Mouse (Mus musculus): Measurements from ENCODE around the gene Gkn2. TPM values are rescaled to one million over a fixed set of nuclear protein-coding genes. Genes with fewer than 3 reads are reported as not detected.

The Gkn2 gene
- total RNA-seq, 2 experiments from 2014 or later: not detected

- no peak for DNase-seq
Measured at GRCm38 (mm10) chr6:87399886-87400566, 26.9 kb downstream of the Gkn2 start.

- DNase-seq: no peak
Measured at GRCm38 (mm10) chr6:87401456-87401855, 28.3 kb downstream of the Gkn2 start.

GRCm38 (mm10) chr6:87412011-87412410 is 38.9 kb downstream of the Gkn2 start:
- no peak for DNase-seq

GRCm38 (mm10) chr6:87422304-87422703 is 49.1 kb downstream of the Gkn2 start:
- DNase-seq: no peak

- DNase-seq: peak in 1 of 2 experiments; percentile 2
Measured at GRCm38 (mm10) chr6:87424037-87424816, 51.1 kb downstream of the Gkn2 start.

GRCm38 (mm10) chr6:87426954-87427353 is 53.8 kb downstream of the Gkn2 start:
- no peak for DNase-seq

- no peak for DNase-seq
Measured at GRCm38 (mm10) chr6:87427616-87428015, 54.5 kb downstream of the Gkn2 start.

- no peak for DNase-seq
Measured at GRCm38 (mm10) chr6:87428487-87429044, 55.4 kb downstream of the Gkn2 start, which contains the start of gene Bmp10. Bmp10 (plus strand) TSS chr6:87428994.

Other genes starting within 250 kb of the Gkn2 start
- gene Antxr1, start 37.5 kb upstream of the Gkn2 start, total RNA-seq (2021): 10 to 100 TPM in 1 of 2 experiments, 1 to 10 TPM in 1; 9.0 to 10.2 TPM
- not detected for gene Gkn1, start 22.4 kb upstream of the Gkn2 start, total RNA-seq (2021)
- 1 to 10 TPM; 1.1 to 3.5 TPM for gene Gkn3, start 15.6 kb downstream of the Gkn2 start, total RNA-seq (2021)
- gene Bmp10, start 55.6 kb downstream of the Gkn2 start, total RNA-seq (2021): not detected
- gene Arhgap25, start 159.9 kb downstream of the Gkn2 start, total RNA-seq (2021): 1 to 10 TPM; 2.7 to 2.9 TPM
- gene Prokr1, start 217.4 kb downstream of the Gkn2 start, total RNA-seq (2021): under 1 TPM in 1 of 2 experiments, not detected in 1; 0.25 TPM